ENCODE assay signal across 9 mouse cellular contexts in the genomic region with DNA sequence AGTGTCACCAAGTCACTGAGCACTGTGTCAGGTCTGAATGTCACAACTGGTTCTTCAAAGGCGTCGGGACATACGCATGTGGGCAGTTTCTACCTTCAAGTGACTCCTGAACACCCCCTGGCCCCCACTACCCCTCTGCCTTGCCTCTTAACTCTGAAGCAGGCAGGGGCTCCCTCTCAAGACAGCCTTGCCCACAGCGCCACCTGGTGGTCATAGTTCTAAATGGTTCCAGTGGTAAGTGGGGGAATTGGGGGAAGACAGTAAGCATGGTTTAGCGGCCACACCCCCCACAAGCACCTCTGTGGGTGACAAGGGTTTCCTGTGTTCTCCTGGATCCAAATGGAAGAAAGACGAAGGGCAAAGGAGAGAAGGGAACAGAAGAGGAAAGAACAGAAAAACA.
DNase-seq lines count a peak whose midpoint lies in the region; ATAC-seq lines count a peak whose summit lies in the region.
"Had no signal": no experiment of that assay in that cellular context is flagged by ENCODE, and none has a peak within 500 bp of the region (broad histone marks: within the 10 kb centered on the region; RNA-seq: fewer than 3 reads in every experiment).

No protein-coding gene starts in this region.

- no peak overlapping the region for H3K9ac ChIP-seq in hindbrain, embryonic 12.5 days
- H3K9ac ChIP-seq: midbrain, embryonic 12.5 days had no signal

- H3K36me3 ChIP-seq in hindbrain, embryonic 12.5 days: peaks cover 27% of the 10 kb centered on the region

- DNase-seq in MEL-GATA-1-ER (ENCODE audit: extremely low read depth, low read depth): peak; percentile 49
- peak; percentile 45 for DNase-seq in cerebellum, adult 9-11 months
- peak; percentile 53 to 83 for DNase-seq in frontal cortex, postnatal 14 days (ENCODE audit: low spot score in 2 of 2)
- peak; percentile 87 to 98 for DNase-seq in layer of hippocampus, postnatal 25 days (ENCODE audit: extremely low spot score in 1 of 2, low spot score in 1 of 2)
- DNase-seq in lung, postnatal 14 days: peak; percentile 92
- DNase-seq in retina, adult 2 months (ENCODE audit: low read depth, low spot score): peak; percentile 59
- peak; percentile 92 for DNase-seq in thymus, postnatal 14 days

- H3K9me3 ChIP-seq in hindbrain, embryonic 12.5 days (replicated peaks): no peaks in the 10 kb centered on the region
- H3K9me3 ChIP-seq: midbrain, embryonic 12.5 days had no signal

- 0 out of 2 replicates have a peak, but pooled peaks cover 3% of the 10 kb centered on the region for H3K27me3 ChIP-seq in hindbrain, embryonic 12.5 days

- no peak overlapping the region for H3K27ac ChIP-seq in hindbrain, embryonic 12.5 days
- H3K27ac ChIP-seq: midbrain, embryonic 12.5 days had no signal

- H3K4me3 ChIP-seq in hindbrain, embryonic 12.5 days: no peak overlapping the region
- H3K4me3 ChIP-seq: midbrain, embryonic 12.5 days had no signal

- WGBS in hindbrain, embryonic 12.5 days: 19% methylated on average over 5 of the region's 6 CpGs

- ATAC-seq in hindbrain, embryonic 12.5 days (ENCODE audit: low FRiP score): peak; percentile 46

- peaks cover 13% of the 10 kb centered on the region for H3K4me1 ChIP-seq in hindbrain, embryonic 12.5 days

- no peak overlapping the region for H3K4me2 ChIP-seq in hindbrain, embryonic 12.5 days (replicated peaks)
- H3K4me2 ChIP-seq: midbrain, embryonic 12.5 days had no signal
